Comparison of ENCODE assay signal across 10 mouse cellular contexts in genomic region chrX:162266769-162267168, GRCm38 (mm10).
DNase-seq lines count a peak whose midpoint lies in the region; ATAC-seq and TF ChIP-seq lines count a peak whose summit lies in the region.
"Had no signal": no experiment of that assay in that cellular context is flagged by ENCODE, and none has a peak within 500 bp of the region (broad histone marks: within the 10 kb centered on the region; RNA-seq: fewer than 3 reads in every experiment).

No protein-coding gene starts in this region.

- no peak for TF ChIP-seq POLR2A in brain, embryonic 14.5 days (IDR thresholded peaks at IDR 0.05; ENCODE audit: borderline replicate concordance, extremely low read depth, insufficient read depth, insufficient read length, poor library complexity, severe bottlenecking)

- no peaks in the 10 kb centered on the region for H3K27me3 ChIP-seq in heart, postnatal 0 days (ENCODE audit: control insufficient read depth, insufficient read depth, low read length)
- no peaks in the 10 kb centered on the region for H3K27me3 ChIP-seq in forebrain, postnatal 0 days (ENCODE audit: insufficient read depth, low read length)
- H3K27me3 ChIP-seq in midbrain, embryonic 13.5 days = peaks cover 7% of the 10 kb centered on the region; the same call in 1 of the 2 replicates

- intact Hi-C loops in heart, postnatal 25 days (cut with DNase I) = no loop called here

- no peak for TF ChIP-seq EP300 in heart, postnatal 0 days (IDR thresholded peaks at IDR 0.05; ENCODE audit: low read depth)

- H3K9me3 ChIP-seq in heart, postnatal 0 days (replicated peaks; ENCODE audit: control insufficient read depth, low read length) = no peaks in the 10 kb centered on the region
- no peaks in the 10 kb centered on the region for H3K9me3 ChIP-seq in forebrain, postnatal 0 days (ENCODE audit: low read length)
- no peaks in the 10 kb centered on the region for H3K9me3 ChIP-seq in midbrain, embryonic 13.5 days

- ATAC-seq in heart, postnatal 0 days (ENCODE audit: insufficient read depth, low read depth) = peak; percentile 44
- ATAC-seq in forebrain, postnatal 0 days = 0 out of 2 replicates have a peak, but pooled peaks have one; percentile 29
- peak; percentile 89 for ATAC-seq in midbrain, embryonic 13.5 days
- no peak for ATAC-seq in granulocyte monocyte progenitor cell, adult 5-6 weeks (replicated peaks; ENCODE audit: poor library complexity, severe bottlenecking)
- ATAC-seq in activated CD4-positive, CD25-positive, alpha-beta regulatory T cell, adult 4 months = no peak

- H3K4me2 ChIP-seq in heart, postnatal 0 days (ENCODE audit: low read depth, low read length) = no peak overlapping the region
- no peak overlapping the region for H3K4me2 ChIP-seq in forebrain, postnatal 0 days (ENCODE audit: low read depth)
- no peak overlapping the region for H3K4me2 ChIP-seq in midbrain, embryonic 13.5 days (replicated peaks)

- H3K9ac ChIP-seq in heart, postnatal 0 days (replicated peaks; ENCODE audit: low read depth, low read length) = no peak overlapping the region
- no peak overlapping the region for H3K9ac ChIP-seq in forebrain, postnatal 0 days
- H3K9ac ChIP-seq in midbrain, embryonic 13.5 days (replicated peaks) = no peak overlapping the region

- H3K4me1 ChIP-seq in heart, postnatal 0 days (ENCODE audit: control insufficient read depth, insufficient read depth) = no peaks in the 10 kb centered on the region
- no peaks in the 10 kb centered on the region for H3K4me1 ChIP-seq in forebrain, postnatal 0 days (ENCODE audit: insufficient read depth)
- H3K4me1 ChIP-seq in midbrain, embryonic 13.5 days (replicated peaks) = 0 out of 2 replicates have a peak, but pooled peaks cover 3% of the 10 kb centered on the region

- DNase-seq in heart, postnatal 0 days (ENCODE audit: low spot score) = no peak
- DNase-seq in heart, postnatal 25 days (ENCODE audit: low spot score) = no peak
- peak; percentile 79 for DNase-seq in brain, embryonic 14.5 days (ENCODE audit: low read depth)
- peak; percentile 4 for DNase-seq in forebrain, postnatal 0 days
- no peak for DNase-seq in urinary bladder, postnatal 14 days (ENCODE audit: low spot score)
- DNase-seq: adrenal gland, postnatal 25 days; lung, adult 2 months had no signal

- H3K4me3 ChIP-seq in heart, postnatal 0 days (ENCODE audit: low read depth, low read length) = no peak overlapping the region
- H3K4me3 ChIP-seq in forebrain, postnatal 0 days (ENCODE audit: low read depth, low read length) = no peak overlapping the region
- no peak overlapping the region for H3K4me3 ChIP-seq in midbrain, embryonic 13.5 days (replicated peaks)

- no peak overlapping the region for H3K27ac ChIP-seq in heart, postnatal 0 days (ENCODE audit: low read depth)
- H3K27ac ChIP-seq in forebrain, postnatal 0 days (ENCODE audit: low read depth, low read length) = no peak overlapping the region
- H3K27ac ChIP-seq in midbrain, embryonic 13.5 days = 0 out of 2 replicates have a peak overlapping the region, but pooled peaks have one; percentile 25

- TF ChIP-seq CTCF in heart, postnatal 0 days (IDR thresholded peaks at IDR 0.05; ENCODE audit: low read depth) = no peak
- TF ChIP-seq CTCF in brain, embryonic 14.5 days (IDR thresholded peaks at IDR 0.05; ENCODE audit: borderline replicate concordance, extremely low read depth, insufficient read depth, insufficient read length) = no peak
- no peak for TF ChIP-seq CTCF in forebrain, postnatal 0 days (IDR thresholded peaks at IDR 0.05; ENCODE audit: low read depth)

- 67% methylated on average over 1 of the region's 1 CpGs for WGBS in heart, postnatal 0 days
- WGBS in forebrain, postnatal 0 days = 23% methylated on average over 1 of the region's 1 CpGs
- 31% methylated on average over 1 of the region's 1 CpGs for WGBS in midbrain, embryonic 13.5 days

- H3K36me3 ChIP-seq in heart, postnatal 0 days (replicated peaks; ENCODE audit: control insufficient read depth, insufficient read depth, low read length) = no peaks in the 10 kb centered on the region
- no peaks in the 10 kb centered on the region for H3K36me3 ChIP-seq in forebrain, postnatal 0 days (ENCODE audit: insufficient read depth)
- H3K36me3 ChIP-seq in midbrain, embryonic 13.5 days = no peaks in the 10 kb centered on the region

Comparison
In these comparisons a context has a peak if more than half of its experiments do, and no peak if none do; other contexts are left out.
1. ATAC-seq: peak in heart, postnatal 0 days (single experiment), forebrain, postnatal 0 days (single experiment) and midbrain, embryonic 13.5 days (single experiment); none in granulocyte monocyte progenitor cell, adult 5-6 weeks (single experiment) and activated CD4-positive, CD25-positive, alpha-beta regulatory T cell, adult 4 months (single experiment).
2. DNase-seq: peak in brain, embryonic 14.5 days (single experiment) and forebrain, postnatal 0 days (single experiment); none in heart, postnatal 0 days (single experiment), heart, postnatal 25 days (single experiment) and urinary bladder, postnatal 14 days (single experiment).